Mouse (Mus musculus) layer of hippocampus, adult 6 months (tissue): ENCODE data around the gene Slc24a1. TPM values are rescaled to one million over a fixed set of nuclear protein-coding genes. Genes with fewer than 3 reads are reported as not detected.

Experiments used
- long read RNA-seq, 2 experiments: library from polyadenylated mRNA; unstranded; transcript quantifications; one replicate each; pipeline ENCODE4 v2.0.0; 2019 to 2020
- microRNA-seq: library from miRNA; unstranded; fragments of <30 nt; microRNA quantifications from one replicate; pipeline ENCODE4 v1.2.0, GENCODE M21; 2020
- polyA plus RNA-seq: library from polyadenylated mRNA; unstranded; fragments of <200 nt; fragmentation: Nextera tagmentation; gene quantifications from 2 replicates; pipeline ENCODE4 v1.2.3, GENCODE M21; 2021

Slc24a1 gene
- polyA plus RNA-seq = 0.05 and 0.10 TPM in 2 replicates
- long read RNA-seq, experiment 1 = 0 reads
- long read RNA-seq, experiment 2, partial matches to known transcripts = 1 of 1 reads
- long read RNA-seq, experiment 2, other reads (novel, unspliced or antisense) = 0 of 1 reads

GRCm38 (mm10) chr9:64951161-64951657 is at the start of gene Slc24a1:
Slc24a1 (minus strand) TSS chr9:64951607.

GRCm38 (mm10) chr9:64960117-64960977 is 8.9 kb upstream of the Slc24a1 start, which contains the start of gene Ints14:
Ints14 (plus strand) TSS chr9:64960905.

Small RNA genes within 50 kb of the gene (microRNA-seq; reads per million reads assigned to microRNA genes)
- not detected for gene Gm25640

Other genes with a start within 250 kb of the Slc24a1 start
- 274 and 335 TPM in 2 replicates for gene Rab11a, start 213.8 kb downstream of the Slc24a1 start, polyA plus RNA-seq
- gene Dennd4a, start 140.3 kb downstream of the Slc24a1 start, polyA plus RNA-seq = 5.2 and 5.7 TPM in 2 replicates
- 11.0 and 11.5 TPM in 2 replicates for gene Ints14, start 9.3 kb upstream of the Slc24a1 start, polyA plus RNA-seq
- gene Hacd3, start 70.1 kb upstream of the Slc24a1 start, polyA plus RNA-seq = 92.6 and 112 TPM in 2 replicates
- 22.0 and 28.5 TPM in 2 replicates for gene Dpp8, start 80.8 kb upstream of the Slc24a1 start, polyA plus RNA-seq
- gene Igdcc4, start 149.9 kb upstream of the Slc24a1 start, polyA plus RNA-seq = 6.5 and 7.4 TPM in 2 replicates
- gene Igdcc3, start 189.6 kb upstream of the Slc24a1 start, polyA plus RNA-seq = 0.38 and 0.40 TPM in 2 replicates
- gene Parp16, start 243.7 kb upstream of the Slc24a1 start, polyA plus RNA-seq = 2.0 and 2.5 TPM in 2 replicates